Mouse (Mus musculus) cerebellum, adult 9-10 months (tissue): ENCODE measurements at regions not wholly inside any gene's neighbourhood (a gene's known extent, or its start where the extent isn't known, plus 50 kb on each side); places are given as distances from the start of the nearest gene placed in this dataset.

Experiments
- DNase-seq: peaks from one replicate; pipeline ENCODE4 v3.0.0; 2022

- no peak for DNase-seq
Observed at GRCm38 (mm10) chr13:110599666-110600065, 204.8 kb downstream of the Plk2 start.

DNA sequence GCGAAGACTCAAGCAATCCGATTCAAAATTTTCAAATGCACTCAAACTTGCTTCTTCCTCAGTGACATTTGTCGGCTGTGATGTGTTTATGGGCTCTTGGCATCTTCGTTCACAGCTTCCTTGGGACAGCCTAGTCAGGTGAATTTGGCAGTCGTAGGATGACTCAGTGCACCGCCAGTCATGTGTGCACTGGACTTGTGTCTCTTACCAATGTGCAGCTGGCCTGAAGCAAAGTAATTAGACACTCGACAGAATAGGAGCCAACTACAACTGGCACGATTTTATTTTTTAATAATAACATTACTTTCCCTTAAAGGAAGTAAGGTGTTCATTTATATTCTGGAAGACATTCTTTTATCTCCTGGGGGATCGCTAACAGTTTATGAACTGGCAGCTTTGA lies 205.5 kb downstream of the Plk2 start:
- no peak for DNase-seq

GRCm38 (mm10) chr13:110601352-110601751 lies 206.5 kb downstream of the Plk2 start:
- no peak for DNase-seq

GRCm38 (mm10) chr13:110601840-110602239 lies 207.0 kb downstream of the Plk2 start:
- no peak for DNase-seq

GRCm38 (mm10) chr13:110602894-110603293 lies 208.0 kb downstream of the Plk2 start:
- DNase-seq = no peak

- no peak for DNase-seq
Observed at GRCm38 (mm10) chr13:110619010-110619409, 224.2 kb downstream of the Plk2 start.

DNA sequence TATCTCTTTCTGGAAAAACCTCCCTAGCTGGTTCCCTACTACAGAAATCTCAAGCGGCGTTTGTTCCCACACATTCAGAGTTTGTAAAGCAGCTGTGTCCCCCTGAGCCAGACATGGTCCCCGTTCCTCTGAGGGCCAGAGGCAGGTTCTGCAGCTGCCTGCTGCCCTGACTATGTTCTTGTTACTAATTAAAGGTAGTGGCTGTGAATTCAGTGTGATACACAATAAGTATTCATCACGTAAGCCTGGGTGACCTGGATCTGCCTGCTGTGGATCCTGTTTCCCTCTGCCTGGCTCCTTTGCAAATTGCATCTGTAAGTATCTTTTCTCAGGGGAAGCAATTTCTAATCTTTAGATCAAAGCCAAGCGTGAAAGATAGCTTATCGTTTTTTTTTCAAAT lies 232.3 kb downstream of the Plk2 start:
- DNase-seq = no peak

GRCm38 (mm10) chr13:110627732-110628131 lies 232.9 kb downstream of the Plk2 start:
- DNase-seq = no peak

GRCm38 (mm10) chr13:110628201-110628600 lies 233.4 kb downstream of the Plk2 start:
- no peak for DNase-seq

DNA sequence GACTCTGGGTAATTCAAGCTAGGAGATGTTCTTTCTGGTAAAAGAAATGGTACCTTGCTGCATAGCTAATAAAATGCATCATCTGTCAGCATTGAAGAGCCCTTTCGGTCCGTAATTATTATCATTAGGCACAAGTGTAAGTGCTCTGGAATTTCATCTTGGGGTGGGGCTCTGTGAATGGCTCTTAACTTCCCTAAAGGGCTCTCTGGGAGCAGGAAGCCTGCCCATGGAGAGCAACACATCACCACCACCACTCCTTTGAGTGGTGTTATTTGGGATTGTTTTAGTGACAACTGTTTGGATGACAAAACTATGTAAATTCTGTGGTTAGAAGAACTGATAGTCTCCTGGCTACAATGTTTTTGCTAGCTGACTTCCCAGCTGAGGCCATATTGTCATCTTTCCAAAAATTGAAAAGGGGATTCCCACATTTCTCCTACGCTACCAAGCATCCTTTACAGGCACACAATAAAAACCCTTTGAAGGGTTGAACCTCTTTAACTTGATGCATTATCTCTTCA lies 238.5 kb downstream of the Plk2 start:
- no peak for DNase-seq

GRCm38 (mm10) chr13:110633899-110634298 lies 239.1 kb downstream of the Plk2 start:
- no peak for DNase-seq

GRCm38 (mm10) chr13:110642792-110643191 lies 247.9 kb downstream of the Plk2 start:
- no peak for DNase-seq

DNA sequence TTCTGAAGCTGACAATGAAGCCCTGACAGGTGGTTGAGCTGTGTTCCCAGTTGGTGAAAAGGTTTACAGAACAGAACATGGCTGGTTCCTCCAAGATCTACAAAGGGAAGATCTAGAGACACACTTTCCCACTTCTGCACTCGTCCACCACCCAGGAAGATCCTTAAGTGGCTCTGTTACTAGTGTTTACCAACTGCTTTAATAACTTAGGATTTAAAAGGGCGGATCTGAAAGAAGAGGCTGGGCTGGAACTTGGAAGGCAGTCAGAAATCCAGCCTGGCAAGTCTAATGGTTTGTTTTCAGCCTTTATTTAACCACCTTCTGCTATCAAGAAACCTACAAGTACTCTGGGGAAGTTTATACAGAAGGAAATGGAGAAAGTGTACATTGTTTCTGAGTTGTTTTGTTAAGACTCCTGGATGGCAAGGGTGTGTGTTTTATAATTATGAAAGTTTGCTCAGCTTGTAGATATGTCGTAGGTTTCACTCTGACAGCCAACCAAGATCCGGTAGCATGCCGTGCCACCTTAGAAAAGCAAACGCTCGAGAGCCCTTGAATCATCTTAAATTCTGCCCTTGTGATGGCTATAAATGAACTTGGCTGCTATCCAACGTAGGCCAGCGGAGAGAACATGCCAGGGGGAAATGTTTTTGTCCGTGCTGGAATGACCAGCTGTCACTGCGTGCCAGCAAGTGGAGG lies 248.5 kb downstream of the Plk2 start:
- DNase-seq = peak; percentile 43

DNA sequence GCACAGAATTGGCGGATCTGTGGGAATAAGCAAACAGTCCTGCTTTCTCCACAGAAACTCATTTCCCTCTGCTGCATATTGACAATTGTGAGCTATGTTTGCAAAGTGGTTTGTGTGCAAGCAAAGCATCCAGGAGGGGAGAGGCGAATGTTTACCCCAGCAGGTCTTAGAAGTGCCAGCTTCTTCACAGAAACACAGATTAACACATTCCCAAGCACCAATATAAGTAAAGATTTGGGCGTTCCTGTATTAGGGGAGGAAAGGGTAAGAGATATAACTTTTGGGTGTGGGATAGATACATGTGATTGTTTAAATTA lies 249.0 kb downstream of the Plk2 start:
- no peak for DNase-seq

GRCm38 (mm10) chr13:110649378-110649777 lies 254.5 kb downstream of the Plk2 start:
- no peak for DNase-seq

DNA sequence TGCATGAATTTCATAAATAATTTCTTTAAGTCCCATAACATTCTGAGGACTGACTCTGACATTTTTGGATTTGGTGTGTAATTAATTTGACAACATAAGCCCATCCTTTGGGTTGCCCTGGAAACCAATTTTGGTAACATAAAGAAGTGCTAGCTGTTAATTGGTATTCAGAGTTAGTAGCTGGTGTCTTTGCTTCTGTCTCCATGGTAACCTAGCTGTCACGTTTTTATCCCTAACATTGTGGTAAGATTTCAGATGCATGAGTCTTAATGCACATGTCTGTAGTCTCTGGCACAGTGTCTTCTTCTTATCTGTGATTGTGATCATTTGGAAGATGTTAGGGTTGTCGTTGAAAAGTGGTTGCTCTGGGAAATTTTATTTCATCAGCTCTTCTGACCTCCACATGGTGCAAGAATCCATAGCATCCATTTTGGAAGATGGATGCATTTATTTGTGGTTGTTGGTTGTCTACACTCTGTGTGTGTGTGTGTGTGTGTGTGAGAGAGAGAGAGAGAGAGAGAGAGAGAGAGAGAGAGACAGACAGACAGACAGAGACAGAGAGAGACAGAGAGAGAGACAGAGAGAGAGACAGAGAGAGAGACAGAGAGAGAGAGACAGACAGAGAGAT lies 255.1 kb downstream of the Plk2 start:
- DNase-seq = no peak

- no peak for DNase-seq
Observed at GRCm38 (mm10) chr13:110652201-110652600, 257.4 kb downstream of the Plk2 start.

- no peak for DNase-seq
Observed at GRCm38 (mm10) chr13:110665073-110665800, 270.4 kb downstream of the Plk2 start.

GRCm38 (mm10) chr13:110667276-110667956 lies 272.6 kb downstream of the Plk2 start:
- DNase-seq = no peak

GRCm38 (mm10) chr13:110673536-110673935 lies 278.7 kb downstream of the Plk2 start:
- DNase-seq = peak; percentile 11

- DNase-seq = no peak
Observed at GRCm38 (mm10) chr13:110683259-110684041, 288.6 kb downstream of the Plk2 start.

DNA sequence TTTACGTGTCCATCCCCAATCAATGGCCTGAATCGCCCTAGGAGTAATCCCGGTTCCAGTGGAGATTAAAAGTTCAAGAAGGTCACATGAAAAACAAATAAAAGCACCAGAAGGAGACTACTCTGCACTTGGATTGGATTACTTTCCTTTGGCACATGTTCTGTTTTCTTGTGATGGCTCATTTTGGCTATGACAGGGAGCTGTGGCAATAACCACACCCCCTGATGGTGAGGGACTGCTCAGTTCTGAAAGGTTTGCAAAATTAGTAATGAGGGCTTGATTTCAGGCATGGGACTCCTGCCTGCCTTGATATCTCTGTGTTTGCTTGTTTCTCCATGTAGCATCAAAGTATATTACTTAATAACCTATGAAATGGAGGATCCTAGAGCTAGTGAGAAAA lies 293.9 kb downstream of the Plk2 start:
- DNase-seq = no peak
